Mouse (Mus musculus) liver, adult (tissue): ENCODE data around the gene Atf7ip.

ENCODE experiments used
- GATA4 ChIP-seq: IDR thresholded peaks from 2 replicates; pipeline ENCODE4 v1.6.1; 2014; ENCODE audit warnings: mild to moderate bottlenecking, low read length; ENCODE audit not compliant: insufficient replicate concordance

The Atf7ip gene

DNA sequence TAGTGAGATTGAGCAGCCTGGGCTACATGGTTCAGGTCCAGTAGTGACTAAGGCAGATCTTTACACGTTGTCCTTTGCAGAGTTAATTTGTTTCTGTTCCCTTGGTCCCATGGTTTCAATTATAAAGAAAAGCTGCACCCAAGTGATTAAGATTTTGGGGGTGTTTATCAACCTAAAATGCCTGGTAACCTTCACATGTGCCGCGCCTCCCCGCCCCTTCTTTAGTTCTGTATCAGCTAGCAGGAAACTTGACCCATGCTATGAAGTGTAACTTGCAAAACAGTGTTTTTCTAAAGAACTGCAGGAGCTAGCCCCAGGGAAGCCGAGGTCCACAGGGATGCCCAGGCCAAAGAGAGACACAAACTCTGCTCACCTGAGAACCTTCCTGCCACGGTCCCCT is 33.2 kb upstream of the Atf7ip start:
- TF ChIP-seq GATA4, result no peak

GRCm38 (mm10) chr6:136473472-136474129 is 32.4 kb upstream of the Atf7ip start:
- TF ChIP-seq GATA4, result no peak

- TF ChIP-seq GATA4, result no peak
Observed at GRCm38 (mm10) chr6:136475171-136475860, 30.7 kb upstream of the Atf7ip start.

DNA sequence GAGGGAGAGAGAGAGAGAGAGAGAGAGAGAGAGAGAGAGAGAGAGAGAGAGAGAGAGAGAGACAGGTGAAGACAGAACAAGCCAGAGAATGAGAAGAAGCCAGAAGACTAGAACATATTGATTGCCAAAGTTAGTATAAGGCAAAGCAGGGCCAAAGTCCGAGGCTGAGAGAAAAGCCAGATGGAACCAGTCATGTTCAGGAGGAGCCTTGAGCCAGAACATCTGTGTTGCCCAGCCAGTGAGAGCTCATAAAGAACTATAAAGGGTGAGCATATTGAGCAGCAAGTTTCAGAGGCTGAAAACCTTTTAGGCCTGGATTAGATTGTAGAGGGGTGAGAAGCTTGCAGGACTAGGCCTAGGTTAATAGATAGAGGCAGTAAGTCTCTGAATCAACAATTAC is 28.1 kb upstream of the Atf7ip start:
- TF ChIP-seq GATA4, result no peak

- TF ChIP-seq GATA4, result no peak
Observed at GRCm38 (mm10) chr6:136483531-136483930, 22.4 kb upstream of the Atf7ip start.

GRCm38 (mm10) chr6:136484093-136484492 is 21.9 kb upstream of the Atf7ip start:
- no peak for TF ChIP-seq GATA4

DNA sequence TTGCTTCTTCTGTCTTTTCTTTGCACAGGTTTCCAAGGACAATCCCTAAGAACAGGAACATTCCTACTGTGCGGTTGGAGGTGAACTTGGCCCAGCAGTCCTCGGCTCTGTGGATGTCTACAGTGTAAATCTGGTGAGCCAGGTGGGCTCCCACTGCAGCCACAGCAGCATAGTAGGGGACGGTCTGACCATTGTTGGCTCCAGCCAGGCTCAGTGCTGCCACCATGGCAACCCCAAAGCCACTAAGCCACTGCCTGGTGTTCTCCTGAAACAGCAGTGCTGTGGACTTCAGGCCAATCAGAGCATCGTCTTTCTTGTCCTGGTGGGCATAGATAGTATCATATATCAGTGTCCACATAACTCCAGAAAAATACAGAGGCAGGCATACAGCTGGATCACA is 19.8 kb upstream of the Atf7ip start:
- no peak for TF ChIP-seq GATA4

GRCm38 (mm10) chr6:136486801-136487553 is 19.0 kb upstream of the Atf7ip start:
- TF ChIP-seq GATA4, result no peak

DNA sequence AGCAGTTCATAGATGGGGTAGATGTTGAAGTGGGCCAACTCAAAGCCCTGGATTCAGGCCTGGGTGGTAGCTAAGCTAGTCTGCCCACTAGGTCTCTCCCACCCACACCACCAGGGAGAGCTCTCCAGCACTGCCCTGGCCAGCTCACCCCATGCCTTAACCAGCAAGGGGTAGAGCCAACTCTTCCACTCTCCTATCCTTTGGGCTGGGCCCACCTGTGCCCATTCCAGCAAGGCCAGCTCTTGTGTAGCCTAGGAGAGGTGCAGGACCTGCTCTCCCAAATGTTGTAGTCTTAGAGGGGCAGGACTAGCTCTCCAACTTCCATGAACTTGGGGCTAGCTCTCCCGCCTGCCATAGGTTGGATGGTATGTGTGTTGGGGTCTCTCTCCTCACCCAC is 18.4 kb upstream of the Atf7ip start:
- TF ChIP-seq GATA4, result no peak

GRCm38 (mm10) chr6:136489899-136490298 is 16.1 kb upstream of the Atf7ip start:
- no peak for TF ChIP-seq GATA4

DNA sequence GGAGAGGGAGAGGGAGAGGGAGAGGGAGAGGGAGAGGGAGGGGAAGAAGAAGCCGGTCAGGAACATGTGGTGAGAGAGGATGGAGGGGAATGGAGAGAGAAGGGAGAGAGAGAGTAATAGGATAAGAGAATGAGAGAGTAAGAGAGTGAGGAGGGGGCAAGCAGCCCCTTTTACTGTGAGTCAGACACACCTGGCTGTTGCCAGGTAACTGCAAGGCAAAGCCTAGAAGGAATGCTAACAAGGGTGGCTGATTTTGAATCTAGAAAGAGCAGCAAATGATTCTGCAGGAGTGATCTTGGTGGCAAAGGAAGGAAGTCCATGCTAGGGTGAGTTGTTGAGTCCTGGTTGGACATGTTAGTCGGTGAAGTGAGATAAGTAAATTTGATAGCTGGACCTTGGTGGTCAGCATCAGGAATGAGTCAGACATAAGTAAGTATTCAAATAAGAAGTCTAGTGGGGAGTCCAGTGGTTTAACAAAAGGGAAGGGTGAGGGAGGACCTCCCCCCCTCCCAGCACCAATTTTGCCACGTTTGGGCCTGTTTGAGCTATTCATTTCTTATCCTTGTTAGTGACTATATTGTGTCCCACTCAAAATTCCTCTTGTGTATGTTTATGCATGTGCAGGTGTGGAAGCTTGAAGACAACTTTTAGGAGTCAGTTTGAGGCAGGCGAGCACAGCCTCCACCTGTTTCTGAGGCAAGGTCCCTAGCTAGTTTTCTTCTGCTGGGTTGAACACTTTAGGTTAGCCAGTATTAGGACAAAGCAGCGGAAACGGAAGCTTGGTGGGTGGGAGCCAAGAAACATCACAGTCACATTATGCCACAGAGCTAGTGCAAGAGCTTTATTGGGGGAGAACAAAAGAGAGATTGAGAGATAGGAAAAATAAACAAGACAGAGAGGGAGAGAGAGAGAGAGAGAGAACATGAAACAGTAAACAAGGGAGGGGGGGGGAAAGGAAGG is 15.2 kb upstream of the Atf7ip start:
- TF ChIP-seq GATA4, result no peak

DNA sequence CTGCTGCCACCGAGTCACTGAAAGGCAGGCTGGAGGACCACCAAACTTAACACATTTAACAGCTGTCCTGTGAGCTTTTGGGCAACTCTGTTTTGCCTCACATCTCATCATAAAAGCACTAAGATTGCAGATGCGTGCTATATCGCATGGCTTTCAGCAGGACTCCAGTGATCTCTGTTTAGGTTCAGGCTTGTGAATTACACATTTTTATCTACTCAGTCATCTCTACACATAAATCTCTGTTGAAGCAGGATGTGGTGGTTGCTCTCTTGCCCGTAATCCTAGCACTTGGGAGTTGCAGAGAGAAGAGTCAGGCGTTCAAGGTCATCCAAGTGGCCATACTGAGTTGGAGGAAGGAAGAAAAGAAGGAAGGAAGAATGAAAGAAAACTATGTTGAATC is 14.3 kb upstream of the Atf7ip start:
- no peak for TF ChIP-seq GATA4

- TF ChIP-seq GATA4, result no peak
Observed at GRCm38 (mm10) chr6:136492251-136492650, 13.7 kb upstream of the Atf7ip start.

DNA sequence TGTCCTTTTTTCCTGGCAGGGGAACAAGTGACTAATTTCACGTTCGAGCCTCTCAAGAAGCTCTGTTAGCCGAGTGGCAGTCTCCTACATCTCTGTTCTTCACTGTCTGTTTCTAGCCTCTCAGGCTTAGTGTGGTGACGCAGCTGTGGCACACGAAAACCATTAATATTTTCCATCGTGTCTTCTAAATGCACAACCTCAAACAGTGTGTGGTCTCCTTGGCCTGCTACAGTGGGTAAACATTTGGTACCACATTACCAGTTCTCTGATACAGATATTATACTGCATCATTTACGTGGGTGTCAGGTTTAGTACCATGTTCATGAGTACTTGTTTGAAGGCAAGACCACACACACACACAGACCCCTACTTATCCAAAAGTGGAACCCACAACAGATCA is 12.5 kb upstream of the Atf7ip start:
- no peak for TF ChIP-seq GATA4
